Mouse (Mus musculus) lung, postnatal 0 days (tissue): ENCODE measurements at regions not wholly inside any gene's neighbourhood (a gene's known extent, or its start where the extent isn't known, plus 50 kb on each side); places are given as distances from the start of the nearest gene placed in this dataset.

Experiments
- CTCF ChIP-seq: IDR thresholded peaks from 2 replicates; pipeline ENCODE4 v1.5.1; 2016; ENCODE audit warnings: antibody characterized with exemption, mild to moderate bottlenecking
- EP300 ChIP-seq: IDR thresholded peaks from 2 replicates; pipeline ENCODE4 v1.6.1; 2016; ENCODE audit warnings: antibody characterized with exemption, mild to moderate bottlenecking, control low read depth

DNA sequence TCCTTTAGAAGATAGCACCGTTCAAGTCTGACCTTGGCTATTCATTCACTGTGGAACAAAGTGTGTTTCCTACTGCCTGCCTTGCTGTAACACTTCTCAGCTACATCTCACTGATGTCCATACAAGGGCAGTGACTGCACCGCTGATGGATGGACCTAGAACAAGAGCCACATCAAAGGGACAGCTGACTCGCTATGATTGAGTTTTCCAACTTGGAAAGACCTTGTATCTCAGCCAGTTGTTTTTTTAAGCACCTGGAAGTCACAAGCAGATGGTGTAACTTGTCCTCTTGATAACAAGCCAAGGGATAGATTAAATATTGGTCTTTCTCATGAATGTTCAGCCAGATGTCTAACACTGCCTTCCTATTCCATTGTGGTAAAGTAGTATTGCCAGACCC is 184.9 kb upstream of the Dio2 start:
- no peak for TF ChIP-seq CTCF
- no peak for TF ChIP-seq EP300
